ENCODE assay signal across 8 mouse cellular contexts in the genomic region with DNA sequence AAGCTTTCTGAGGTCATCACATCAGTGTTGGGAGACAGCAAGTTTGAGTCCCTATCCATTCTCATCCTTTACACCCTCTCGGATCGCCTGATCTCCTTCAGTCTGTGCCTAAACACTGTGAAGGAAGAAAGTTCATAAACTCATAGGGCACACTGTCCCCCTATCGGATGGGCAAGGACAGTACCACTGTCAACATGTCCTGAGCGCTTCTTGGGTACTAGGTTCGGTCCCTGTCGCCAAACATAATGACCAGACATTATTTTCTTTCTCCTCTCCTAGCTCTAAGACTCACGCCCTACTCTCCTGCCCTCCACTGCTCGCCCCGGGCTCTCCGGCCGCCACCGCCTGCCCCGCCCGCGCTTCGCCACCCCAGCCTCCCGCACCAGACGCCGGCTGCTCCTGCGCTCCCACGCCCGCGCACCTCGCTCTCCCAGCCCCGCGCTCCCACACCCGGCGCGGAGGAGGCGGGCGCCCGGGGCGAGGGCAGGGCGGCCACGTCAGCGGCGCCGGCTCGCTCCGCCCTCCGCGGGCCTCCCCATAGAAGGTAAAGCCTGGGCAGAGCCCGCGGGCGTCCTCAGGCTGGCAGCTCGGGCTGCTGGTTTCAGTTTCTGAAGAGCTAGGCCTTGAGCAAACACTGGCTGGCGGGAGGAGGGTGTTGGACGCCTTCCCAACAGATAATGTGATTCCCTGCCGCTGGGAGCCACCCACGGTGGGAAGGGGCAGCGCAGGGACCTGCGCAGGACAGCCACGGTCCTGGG.
DNase-seq lines count a peak whose midpoint lies in the region; ATAC-seq and TF ChIP-seq lines count a peak whose summit lies in the region.

No protein-coding gene starts in this region.

- peak; percentile 81 for DNase-seq in MEL-GATA-1-ER (ENCODE audit: extremely low read depth, low read depth)
- DNase-seq in cerebellum, adult 9-10 months, result peak; percentile 86
- peak; percentile 76 for DNase-seq in forelimb bud, embryonic 11.5 days (ENCODE audit: low read depth, low spot score)
- DNase-seq in layer of hippocampus, adult 9-10 months (ENCODE audit: low spot score), result peak; percentile 67
- DNase-seq in thymus, adult 18-20 months, result peak; percentile 81 to 82

- H3K4me3 ChIP-seq in lung, embryonic 15.5 days, result peak overlapping the region; percentile 46
- peak overlapping the region; percentile 65 for H3K4me3 ChIP-seq in olfactory bulb, adult 2 months (ENCODE audit: insufficient read depth, low read depth, low read length)

- WGBS in lung, embryonic 15.5 days, result under 1% methylated on average over 52 of the region's 53 CpGs
- 3% methylated on average over 53 of the region's 53 CpGs for WGBS in olfactory bulb, adult 2 months

- peak overlapping the region; percentile 64 for H3K4me2 ChIP-seq in lung, embryonic 15.5 days

- H3K4me1 ChIP-seq in lung, embryonic 15.5 days, result peaks cover 50% of the 10 kb centered on the region
- peaks cover 3% of the 10 kb centered on the region for H3K4me1 ChIP-seq in olfactory bulb, adult 2 months (ENCODE audit: control insufficient read depth, insufficient read depth, low read length)

- H3K9ac ChIP-seq in lung, embryonic 15.5 days, result peak overlapping the region; percentile 43

- peak; percentile 59 for TF ChIP-seq POLR2A in olfactory bulb, adult 2 months (IDR thresholded peaks at IDR 0.05; ENCODE audit: insufficient read depth, low read depth, low read length)

- H3K27ac ChIP-seq in lung, embryonic 15.5 days, result peak overlapping the region; percentile 98
- peak overlapping the region; percentile 90 for H3K27ac ChIP-seq in olfactory bulb, adult 2 months (ENCODE audit: insufficient read depth, low read depth, low read length)

- H3K27me3 ChIP-seq in lung, embryonic 15.5 days, result no peaks in the 10 kb centered on the region

- peak; percentile 74 to 76 for ATAC-seq in hematopoietic stem cell, adult 5-6 weeks (replicated peaks in 1 of 2; ENCODE audit: insufficient read depth in 1 of 2, low FRiP score in 2 of 2, low TSS enrichment in 1 of 2, low read depth in 1 of 2, poor library complexity in 2 of 2, severe bottlenecking in 2 of 2)
- peak; percentile 97 for ATAC-seq in lung, embryonic 15.5 days (ENCODE audit: borderline replicate concordance, extremely low read depth, low FRiP score, low TSS enrichment)

- H3K9me3 ChIP-seq in lung, embryonic 15.5 days, result no peaks in the 10 kb centered on the region

- no peak for TF ChIP-seq CTCF in olfactory bulb, adult 2 months (IDR thresholded peaks at IDR 0.05; ENCODE audit: insufficient read depth, low read depth, low read length)

- no peaks in the 10 kb centered on the region for H3K36me3 ChIP-seq in lung, embryonic 15.5 days

Comparison
In these comparisons a context has a peak if more than half of its experiments do, and no peak if none do; other contexts are left out.
1. Peak in every context shown above with its lines: DNase-seq, ATAC-seq, H3K4me3 ChIP-seq and H3K27ac ChIP-seq.